Mouse (Mus musculus) cerebellum, adult 2 months (tissue): ENCODE measurements around the gene Slc9a8. TPM values are rescaled to one million over a fixed set of nuclear protein-coding genes. Genes with fewer than 3 reads are reported as not detected.

Source experiments
- DNase-seq, 2 experiments: peaks; one replicate each; pipeline ENCODE4 v3.0.0; 2021
- H3K27ac ChIP-seq: fragments of 200-500 bp; 2 replicates; pipeline ENCODE4 v1.5.1; 2012; ENCODE audit warnings: low read length, control low read depth, inconsistent platforms; ENCODE audit not compliant: insufficient read depth
- H3K27me3 ChIP-seq: fragments of 200-500 bp; 2 replicates; pipeline ENCODE4 v1.6.1; 2012; ENCODE audit warnings: inconsistent platforms, mild to moderate bottlenecking, low read length, moderate library complexity; ENCODE audit not compliant: control insufficient read depth, insufficient read depth
- H3K4me1 ChIP-seq: fragments of 200-500 bp; 2 replicates; pipeline ENCODE4 v1.6.1; 2011; ENCODE audit warnings: low read length; ENCODE audit not compliant: control insufficient read depth, insufficient read depth
- H3K4me3 ChIP-seq: fragments of 200-500 bp; replicated peaks from 2 replicates; pipeline ENCODE3; 2011; ENCODE audit warnings: mild to moderate bottlenecking, low read depth, low read length, control low read depth; ENCODE audit not compliant: insufficient read depth
- CTCF ChIP-seq: fragments of 200-500 bp; IDR thresholded peaks from 2 replicates; pipeline ENCODE4 v1.5.1; 2011; ENCODE audit warnings: low read depth, mild to moderate bottlenecking, control low read depth, low read length, moderate library complexity, borderline replicate concordance; ENCODE audit not compliant: insufficient read depth
- POLR2A ChIP-seq: fragments of 200-500 bp; IDR thresholded peaks from 2 replicates; pipeline ENCODE4 v1.6.1; 2011; ENCODE audit warnings: low read length, control low read depth, borderline replicate concordance; ENCODE audit not compliant: insufficient read depth
- WGBS: fragments of 180-500 bp; shearing (Covaris S2); methylation state at CpG from one replicate; pipeline ENCODE4 v1.1.7; 2018; 5-methylcytosine and 5-hydroxymethylcytosine counted together
- polyA plus RNA-seq: library from polyadenylated mRNA; depleted of rRNA; stranded (reverse); fragments of >200 nt; gene quantifications from 2 replicates; pipeline ENCODE4 v1.2.3, GENCODE M21; 2012; rRNA removed

Gene Slc9a8
- polyA plus RNA-seq, 1 experiment: 60.9 TPM

DNA sequence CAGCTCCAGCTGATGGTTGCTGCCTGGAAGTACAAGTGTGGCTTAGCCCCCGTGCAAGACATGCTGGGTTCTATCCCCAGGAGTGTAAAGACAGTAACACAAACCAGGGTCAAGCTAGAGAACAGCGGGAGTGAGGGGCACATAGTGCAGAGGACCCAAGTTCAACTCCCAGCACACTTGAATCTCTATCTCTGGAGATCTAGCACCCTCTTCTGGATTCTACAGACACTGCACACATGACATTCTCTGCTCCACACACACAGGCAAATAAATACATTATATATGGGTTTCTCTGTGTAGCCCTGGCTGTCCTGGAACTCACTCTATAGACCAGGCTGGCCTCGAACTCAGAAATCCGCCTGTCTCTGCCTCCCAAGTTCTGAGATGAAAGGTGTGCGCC, 91.5 kb downstream of the Slc9a8 start:
- no peak for DNase-seq
- Histone ChIP-seq H3K27me3 (no peaks in the 10 kb centered on the region), H3K4me3 (no peak overlapping the region), H3K4me1 (peaks cover 20% of the 10 kb centered on the region), H3K27ac (no peak overlapping the region)
- whole genome bisulfite sequencing: 92% methylated on average over 5 of the region's 5 CpGs
- TF ChIP-seq CTCF (peak; percentile 48), POLR2A (no peak)

DNA sequence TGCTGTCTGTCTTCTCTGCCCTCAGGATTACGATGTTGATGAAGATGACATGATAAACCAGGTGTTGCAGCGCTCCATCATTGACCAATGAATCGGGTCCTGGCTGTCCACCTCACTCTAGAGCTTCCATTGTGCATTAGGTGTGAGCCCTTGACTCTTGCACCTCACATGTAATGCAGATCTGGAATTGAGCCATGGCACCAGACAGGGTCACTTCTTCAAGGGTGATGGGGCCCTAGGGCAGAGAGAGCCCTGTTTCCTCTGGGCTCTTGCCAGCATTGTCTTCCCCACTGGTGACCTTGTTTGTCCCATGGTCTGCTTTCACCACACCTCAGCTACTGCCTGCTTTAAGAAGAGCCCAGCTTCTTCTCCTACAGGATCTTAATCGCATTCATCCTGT, 93.1 kb downstream of the Slc9a8 start:
- H3K4me1 ChIP-seq: peaks cover 20% of the 10 kb centered on the region
- no peak for DNase-seq
- TF ChIP-seq POLR2A: no peak
- no peak for TF ChIP-seq CTCF
- H3K27me3 ChIP-seq: no peaks in the 10 kb centered on the region
- no peak overlapping the region for H3K4me3 ChIP-seq
- 93% methylated on average over 4 of the region's 4 CpGs for WGBS
- no peak overlapping the region for H3K27ac ChIP-seq

GRCm38 (mm10) chr2:167515688-167516087, 94.2 kb downstream of the Slc9a8 start:
- Histone ChIP-seq H3K4me1 (peaks cover 13% of the 10 kb centered on the region), H3K27ac (no peak overlapping the region), H3K27me3 (no peaks in the 10 kb centered on the region), H3K4me3 (no peak overlapping the region)
- TF ChIP-seq POLR2A: no peak
- WGBS: 73% methylated on average over 5 of the region's 5 CpGs
- no peak for DNase-seq

- no peak for TF ChIP-seq POLR2A
- TF ChIP-seq CTCF: no peak
- Histone ChIP-seq H3K4me3 (no peak overlapping the region), H3K4me1 (peaks cover 3% of the 10 kb centered on the region; the same call in 1 of the 2 replicates), H3K27me3 (no peaks in the 10 kb centered on the region), H3K27ac (no peak overlapping the region)
- DNase-seq: no peak
- WGBS: 84% methylated on average over 5 of the region's 5 CpGs
Measured at GRCm38 (mm10) chr2:167519606-167520252, 98.2 kb downstream of the Slc9a8 start.

Other genes with a start within 250 kb of the Slc9a8 start
- 7.8 and 9.2 TPM in 2 replicates for gene Kcnb1, start 231.6 kb upstream of the Slc9a8 start, polyA plus RNA-seq
- gene Ptgis, start 181.1 kb upstream of the Slc9a8 start, polyA plus RNA-seq: 1.8 and 2.0 TPM in 2 replicates
- gene B4galt5, start 72.5 kb upstream of the Slc9a8 start, polyA plus RNA-seq: 53.5 and 59.4 TPM in 2 replicates
- gene Rnf114, start 70.9 kb downstream of the Slc9a8 start, polyA plus RNA-seq: 101 and 106 TPM in 2 replicates
- gene Spata2, start 71.2 kb downstream of the Slc9a8 start, polyA plus RNA-seq: 80.2 and 88.0 TPM in 2 replicates
- 1.1 and 1.9 TPM in 2 replicates for gene Snai1, start 116.5 kb downstream of the Slc9a8 start, polyA plus RNA-seq
- gene Ube2v1, start 210.4 kb downstream of the Slc9a8 start, polyA plus RNA-seq: 195 and 219 TPM in 2 replicates
- 12.2 and 15.1 TPM in 2 replicates for gene Gm20431, start 239.8 kb downstream of the Slc9a8 start, polyA plus RNA-seq